Mouse (Mus musculus) CH12.LX (cell line): Measurements from ENCODE around the gene Blvrb. TPM values are rescaled to one million over a fixed set of nuclear protein-coding genes. Genes with fewer than 3 reads are reported as not detected.

ENCODE experiments used
- DNase-seq: peaks from one replicate; pipeline ENCODE4 v3.0.0-alpha.2; 2013; ENCODE audit errors: extremely low read depth
- H3K27ac ChIP-seq: 2 replicates; pipeline ENCODE4 v1.5.1; 2012; ENCODE audit warnings: low read depth, mild to moderate bottlenecking, control low read depth, moderate library complexity; ENCODE audit not compliant: insufficient read depth
- H3K27me3 ChIP-seq: replicated peaks from 2 replicates; pipeline ENCODE3; 2012; ENCODE audit warnings: inconsistent platforms
- H3K36me3 ChIP-seq, 2 experiments: replicated peaks in 1 of 2; 2 replicates each; pipeline versions ENCODE3 to v1.6.1; 2012; ENCODE audit warnings: inconsistent platforms in 1 of 2, low read length in 1 of 2, mild to moderate bottlenecking in 1 of 2, mixed read lengths in 1 of 2, moderate library complexity in 1 of 2; ENCODE audit not compliant: control insufficient read depth in 1 of 2, insufficient read depth in 1 of 2
- H3K4me1 ChIP-seq, 2 experiments: 2 replicates each; pipeline ENCODE4 v1.6.1; 2012; ENCODE audit warnings: inconsistent platforms in 1 of 2, moderate library complexity in 1 of 2; ENCODE audit not compliant: insufficient read depth in 2 of 2, control insufficient read depth in 1 of 2
- H3K4me2 ChIP-seq: 2 replicates; pipeline ENCODE4 v1.6.1; 2012; ENCODE audit warnings: low read depth, mild to moderate bottlenecking, control low read depth; ENCODE audit not compliant: poor library complexity, insufficient read depth, severe bottlenecking
- H3K4me3 ChIP-seq, 3 experiments: fragments of 150-350 bp in 1 of 3; sonication (generic) in 1 of 3; replicated peaks in 1 of 3; 2 replicates each; pipeline versions ENCODE3 to v1.5.1; 2011 to 2012; ENCODE audit warnings: low read depth in 2 of 3, low read length in 2 of 3, mild to moderate bottlenecking in 2 of 3, moderate library complexity in 2 of 3, control low read depth in 1 of 3, improper control_type of control experiment in 1 of 3, inconsistent platforms in 1 of 3, mixed read lengths in 1 of 3; ENCODE audit not compliant: poor library complexity in 1 of 3
- H3K79me2 ChIP-seq: replicated peaks from 2 replicates; pipeline ENCODE4 v1.6.1; 2012; ENCODE audit warnings: mild to moderate bottlenecking, moderate library complexity; ENCODE audit not compliant: control insufficient read depth, poor library complexity, insufficient read depth, severe bottlenecking; ENCODE audit errors: extremely low read depth
- H3K9ac ChIP-seq: 2 replicates; pipeline ENCODE4 v1.6.1; 2012; ENCODE audit warnings: low read depth, mild to moderate bottlenecking, control low read depth, moderate library complexity; ENCODE audit not compliant: insufficient read depth
- H3K9me3 ChIP-seq: replicated peaks from 2 replicates; pipeline ENCODE3; 2012; ENCODE audit warnings: low read length, inconsistent platforms, mixed read lengths
- CHD1 ChIP-seq: IDR thresholded peaks from 2 replicates; pipeline ENCODE4 v1.6.1; 2012; ENCODE audit warnings: low read depth, low read length, improper control_type of control experiment, inconsistent platforms
- CHD2 ChIP-seq: IDR thresholded peaks from 2 replicates; pipeline ENCODE4 v1.6.1; 2011; ENCODE audit warnings: low read length, improper control_type of control experiment
- E2F4 ChIP-seq: IDR thresholded peaks from 2 replicates; pipeline ENCODE4 v1.6.1; 2011; ENCODE audit warnings: low read depth, low read length, improper control_type of control experiment; ENCODE audit not compliant: insufficient replicate concordance
- ETS1 ChIP-seq: conservative IDR thresholded peaks from 2 replicates; pipeline ENCODE4 v1.6.1; 2012; ENCODE audit warnings: low read depth, mild to moderate bottlenecking, inconsistent platforms, low read length, improper control_type of control experiment, moderate library complexity
- HCFC1 ChIP-seq: IDR thresholded peaks from 2 replicates; pipeline ENCODE4 v1.6.1; 2012; ENCODE audit warnings: low read depth, mild to moderate bottlenecking, inconsistent platforms, low read length, improper control_type of control experiment
- JUND ChIP-seq: conservative IDR thresholded peaks from 2 replicates; pipeline ENCODE4 v1.6.1; 2011; ENCODE audit warnings: low read depth, low read length, improper control_type of control experiment
- KAT2A ChIP-seq: IDR thresholded peaks from 2 replicates; pipeline ENCODE4 v1.6.1; 2012; ENCODE audit warnings: low read length, improper control_type of control experiment, inconsistent platforms; ENCODE audit not compliant: insufficient replicate concordance
- MAZ ChIP-seq: IDR thresholded peaks from 2 replicates; pipeline ENCODE4 v1.6.1; 2012; ENCODE audit warnings: low read depth, mild to moderate bottlenecking, inconsistent platforms, low read length, improper control_type of control experiment, moderate library complexity
- MXI1 ChIP-seq: IDR thresholded peaks from 2 replicates; pipeline ENCODE4 v1.6.1; 2011; ENCODE audit warnings: mild to moderate bottlenecking, low read depth, low read length, improper control_type of control experiment
- MYC ChIP-seq: IDR thresholded peaks from 2 replicates; pipeline ENCODE4 v1.6.1; 2011; ENCODE audit warnings: low read depth, mild to moderate bottlenecking, improper control_type of control experiment, low read length
- NELFE ChIP-seq: IDR thresholded peaks from 2 replicates; pipeline ENCODE4 v1.6.1; 2011; ENCODE audit warnings: low read depth, low read length, improper control_type of control experiment
- PAX5 ChIP-seq: IDR thresholded peaks from 2 replicates; pipeline ENCODE4 v1.6.1; 2012; ENCODE audit warnings: low read length, inconsistent platforms, mixed read lengths
- RAD21 ChIP-seq: IDR thresholded peaks from 2 replicates; pipeline ENCODE4 v1.6.1; 2011; ENCODE audit warnings: low read depth, mild to moderate bottlenecking, low read length, improper control_type of control experiment, moderate library complexity
- SIN3A ChIP-seq: IDR thresholded peaks from 2 replicates; pipeline ENCODE4 v1.6.1; 2012; ENCODE audit warnings: low read length, improper control_type of control experiment, inconsistent platforms
- SMC3 ChIP-seq: IDR thresholded peaks from 2 replicates; pipeline ENCODE4 v1.6.1; 2011; ENCODE audit warnings: low read depth, low read length, improper control_type of control experiment
- TBP ChIP-seq: conservative IDR thresholded peaks from 2 replicates; pipeline ENCODE4 v1.6.1; 2011; ENCODE audit warnings: low read depth, low read length, improper control_type of control experiment
- TCF12 ChIP-seq: IDR thresholded peaks from 2 replicates; pipeline ENCODE4 v1.6.1; 2014; ENCODE audit warnings: low read depth, mild to moderate bottlenecking, inconsistent platforms, low read length, improper control_type of control experiment
- USF1 ChIP-seq: IDR thresholded peaks from 2 replicates; pipeline ENCODE4 v1.6.1; 2014; ENCODE audit warnings: low read depth, mild to moderate bottlenecking, inconsistent platforms, low read length, improper control_type of control experiment
- USF2 ChIP-seq: conservative IDR thresholded peaks from 2 replicates; pipeline ENCODE4 v1.6.1; 2011; ENCODE audit warnings: low read depth, low read length, improper control_type of control experiment
- ZC3H11A ChIP-seq: IDR thresholded peaks from 2 replicates; pipeline ENCODE4 v1.6.1; 2012; ENCODE audit warnings: low read depth, mild to moderate bottlenecking, inconsistent platforms, low read length, improper control_type of control experiment
- ZKSCAN1 ChIP-seq: IDR thresholded peaks from 2 replicates; pipeline ENCODE4 v1.6.1; 2012; ENCODE audit warnings: low read depth, inconsistent platforms, low read length, improper control_type of control experiment, borderline replicate concordance
- ZMIZ1 ChIP-seq: IDR thresholded peaks from 2 replicates; pipeline ENCODE4 v1.6.1; 2012; ENCODE audit warnings: low read depth, mild to moderate bottlenecking, inconsistent platforms, low read length, improper control_type of control experiment
- ZNF384 ChIP-seq: IDR thresholded peaks from 2 replicates; pipeline ENCODE4 v1.6.1; 2012; ENCODE audit warnings: low read depth, low read length, improper control_type of control experiment, inconsistent platforms
- dilution Hi-C: fragments of 300-500 bp; cut with MboI; formaldehyde crosslinking; loops from 2 replicates; pipeline ENCODE4 v1.14.3; 2020; ENCODE audit warnings: low sequenced_read_pairs; ENCODE audit not compliant: extremely low pct_unique_long_range_greater_than_20kb, extremely low pct_ligation_motif_present
- in situ Hi-C: fragments of 300-500 bp; cut with MboI; formaldehyde crosslinking; loops from 3 replicates; pipeline ENCODE4 v1.14.3; 2019; ENCODE audit warnings: low sequenced_read_pairs, low pct_ligation_motif_present, low pct_unique_long_range_greater_than_20kb, mixed read lengths
- polyA plus RNA-seq: library from polyadenylated mRNA; unstranded; fragments of >175 nt; gene quantifications from 2 replicates; pipeline ENCODE4 v1.2.1, GENCODE M21; 2012; ENCODE audit warnings: low read depth; ENCODE audit not compliant: insufficient read length
- total RNA-seq, 2 experiments: library from RNA; depleted of rRNA; stranded (reverse); fragments of 300-350 nt in 1 of 2; fragments of >200 nt in 1 of 2; gene quantifications; 2 replicates each; pipeline ENCODE4 v1.2.3; 2012 to 2014

Gene Blvrb
- total and polyA plus RNA-seq, 3 experiments: 4.3 to 9.4 (median 7.6) TPM

- Histone ChIP-seq H3K27ac (no peak overlapping the region), H3K4me3 (no peak overlapping the region), H3K79me2 (no peaks in the 10 kb centered on the region), H3K27me3 (peaks cover 25% of the 10 kb centered on the region), H3K4me2 (no peak overlapping the region), H3K9me3 (peaks cover 26% of the 10 kb centered on the region), H3K4me1 (no peaks in the 10 kb centered on the region), H3K9ac (no peak overlapping the region), H3K36me3 (no peaks in the 10 kb centered on the region)
- dilution Hi-C loops (no loop called here), in situ Hi-C loops (no loop called here)
- no peak for TF ChIP-seq MYC
- TF ChIP-seq TCF12: no peak
- TF ChIP-seq KAT2A: no peak
- TF ChIP-seq MAZ: no peak
- TF ChIP-seq E2F4: no peak
- no peak for TF ChIP-seq SIN3A
- no peak for TF ChIP-seq PAX5
- TF ChIP-seq HCFC1: no peak
- no peak for TF ChIP-seq TBP
- TF ChIP-seq NELFE: no peak
- TF ChIP-seq ZMIZ1: no peak
- no peak for TF ChIP-seq USF2
- TF ChIP-seq USF1: no peak
- TF ChIP-seq RAD21: no peak
- no peak for TF ChIP-seq JUND
- no peak for TF ChIP-seq ZKSCAN1
- no peak for TF ChIP-seq CHD2
- TF ChIP-seq SMC3: no peak
- DNase-seq: no peak
These were observed 39.2 kb upstream of the Blvrb start for GRCm38 (mm10) chr7:27408379-27409176.

- H3K27me3 ChIP-seq: peaks cover 79% of the 10 kb centered on the region
- peaks cover 11% of the 10 kb centered on the region for H3K9me3 ChIP-seq
- dilution Hi-C loops (no loop called here), in situ Hi-C loops (no loop called here)
- TF ChIP-seq ZNF384 (no peak), ZC3H11A (no peak), MXI1 (no peak), TBP (no peak), ETS1 (no peak), CHD1 (no peak), MYC (no peak)
- no peaks in the 10 kb centered on the region for H3K36me3 ChIP-seq
- no peaks in the 10 kb centered on the region for H3K79me2 ChIP-seq
- H3K4me2 ChIP-seq: no peak overlapping the region
- DNase-seq: no peak
- H3K4me1 ChIP-seq: no peaks in the 10 kb centered on the region
- no peak overlapping the region for H3K9ac ChIP-seq
- H3K4me3 ChIP-seq: no peak overlapping the region
- no peak overlapping the region for H3K27ac ChIP-seq
These were observed 30.6 kb upstream of the Blvrb start for GRCm38 (mm10) chr7:27417151-27417550.
